Mouse (Mus musculus) CD8-positive naive resting alpha-beta T cell, adult 57 days (primary cell): Measurements from ENCODE around the gene Tdgf1. TPM values are rescaled to one million over a fixed set of nuclear protein-coding genes. Genes with fewer than 3 reads are reported as not detected.

Source experiments
- total RNA-seq: library from RNA; stranded (reverse); gene quantifications from one replicate; pipeline ENCODE4 v1.2.4, GENCODE M21; 2023

The Tdgf1 gene
- 1.9 TPM for total RNA-seq

GRCm38 (mm10) chr9:110945926-110946325, at the start of gene Tdgf1:
Tdgf1 (minus strand) TSS chr9:110946158.

GRCm38 (mm10) chr9:110990204-110990603, 44.2 kb upstream of the Tdgf1 start, which contains the start of gene Rtp3:
Rtp3 (minus strand) TSS chr9:110990583.

GRCm38 (mm10) chr9:110951397-110951796, 5.4 kb upstream of the Tdgf1 start, which contains the start of gene Lrrc2:
Lrrc2 (plus strand) TSS chr9:110951545.

GRCm38 (mm10) chr9:110916786-110917185, 29.2 kb downstream of the Tdgf1 start, which contains the start of gene Fam240a:
Fam240a (minus strand) TSS chr9:110916861.

Other genes with a start within 250 kb of the Tdgf1 start
- not detected for gene Myl3, start 204.3 kb downstream of the Tdgf1 start, total RNA-seq
- not detected for gene Pth1r, start 199.0 kb downstream of the Tdgf1 start, total RNA-seq
- not detected for gene Prss42, start 148.0 kb downstream of the Tdgf1 start, total RNA-seq
- not detected for gene Prss44, start 132.2 kb downstream of the Tdgf1 start, total RNA-seq
- not detected for gene Prss43, start 119.5 kb downstream of the Tdgf1 start, total RNA-seq
- gene Prss45, start 111.6 kb downstream of the Tdgf1 start, total RNA-seq, result not detected
- not detected for gene Prss46, start 101.7 kb downstream of the Tdgf1 start, total RNA-seq
- gene Prss50, start 88.2 kb downstream of the Tdgf1 start, total RNA-seq, result not detected
- 486 TPM for gene Als2cl, start 66.3 kb downstream of the Tdgf1 start, total RNA-seq
- 42.9 TPM for gene Tmie, start 66.0 kb downstream of the Tdgf1 start, total RNA-seq
- gene Fam240a, start 29.3 kb downstream of the Tdgf1 start, total RNA-seq, result 4.0 TPM
- not detected for gene Lrrc2, start 5.4 kb upstream of the Tdgf1 start, total RNA-seq
- gene Rtp3, start 44.4 kb upstream of the Tdgf1 start, total RNA-seq, result not detected
- gene Ltf, start 73.1 kb upstream of the Tdgf1 start, total RNA-seq, result 5.2 TPM
- 7.6 TPM for gene Ccrl2, start 111.4 kb upstream of the Tdgf1 start, total RNA-seq
- 15.6 TPM for gene Lrrfip2, start 171.4 kb upstream of the Tdgf1 start, total RNA-seq